Mouse (Mus musculus): Measurements from ENCODE around the gene Adamts17.

DNA sequence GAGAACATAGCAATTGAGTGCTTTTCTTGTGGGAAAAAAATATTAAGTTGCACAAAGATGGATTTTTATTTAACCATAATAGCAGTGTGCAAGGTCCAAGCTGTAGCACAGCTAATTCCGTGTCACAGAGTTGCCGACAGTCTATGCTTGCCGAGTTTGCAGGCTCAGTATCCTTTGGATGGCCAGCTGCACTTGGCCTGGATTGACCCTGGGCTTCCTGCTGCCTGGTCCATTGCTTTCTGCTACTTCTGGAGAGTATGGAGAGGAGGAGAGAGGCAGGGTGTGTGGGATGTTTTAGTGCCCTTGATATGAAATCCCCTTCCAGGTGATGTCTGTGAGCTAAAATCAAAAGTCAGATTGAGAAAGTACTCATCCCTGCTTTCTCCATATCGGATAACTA is 66.4 kb downstream of the Adamts17 start:
- TF ChIP-seq POLR2A (IDR thresholded peaks at IDR 0.05; ENCODE audit: insufficient read depth, low read length) (no peak), CTCF (IDR thresholded peaks at IDR 0.05; ENCODE audit: low read depth, low read length) (no peak)

All from ES-Bruce4 (cell line).